Mouse (Mus musculus) stomach, embryonic 14.5 days (tissue): Measurements from ENCODE around the gene Tmem190. TPM values are rescaled to one million over a fixed set of nuclear protein-coding genes. Genes with fewer than 3 reads are reported as not detected.
"Not testable (repeated sequence)": the region's sequence is repeated elsewhere in the genome, so short reads cannot be mapped to it uniquely, and the experiment has no call there.

ENCODE experiments used
- ATAC-seq: fragments of 200-750 bp; cut with Nextera tagmentation; 2 replicates; pipeline ENCODE4 v1.8.0; 2017; ENCODE audit warnings: low read depth, moderate TSS enrichment; ENCODE audit not compliant: insufficient number of reproducible peaks, insufficient read depth, low FRiP score
- H3K27ac ChIP-seq: fragments of 300-500 bp; sonication (generic); 2 replicates; pipeline ENCODE4 v1.5.1; 2014; ENCODE audit warnings: mild to moderate bottlenecking, low read length, moderate library complexity, mixed read lengths
- H3K27me3 ChIP-seq: fragments of 300-500 bp; sonication (generic); 2 replicates; pipeline ENCODE4 v1.6.1; 2014; ENCODE audit warnings: low read length, control low read depth, mixed read lengths; ENCODE audit not compliant: control insufficient read depth, insufficient read depth
- H3K36me3 ChIP-seq: fragments of 300-500 bp; sonication (generic); 2 replicates; pipeline ENCODE4 v1.6.1; 2014; ENCODE audit warnings: mild to moderate bottlenecking, control low read depth, low read length, moderate library complexity, mixed read lengths; ENCODE audit not compliant: control insufficient read depth, insufficient read depth
- H3K4me1 ChIP-seq: fragments of 300-500 bp; sonication (generic); 2 replicates; pipeline ENCODE4 v1.6.1; 2014; ENCODE audit warnings: low read length, control low read depth, mixed read lengths; ENCODE audit not compliant: control insufficient read depth, insufficient read depth
- H3K4me2 ChIP-seq: fragments of 300-500 bp; sonication (generic); replicated peaks from 2 replicates; pipeline ENCODE4 v1.6.1; 2014; ENCODE audit warnings: low read depth, low read length, control low read depth
- H3K4me3 ChIP-seq: fragments of 300-500 bp; sonication (generic); 2 replicates; pipeline ENCODE4 v1.5.1; 2014; ENCODE audit warnings: low read depth, low read length, control low read depth
- H3K9ac ChIP-seq: fragments of 300-500 bp; sonication (generic); replicated peaks from 2 replicates; pipeline ENCODE4 v1.6.1; 2014; ENCODE audit warnings: low read depth, mild to moderate bottlenecking, control low read depth, low read length, moderate library complexity, mixed read lengths
- H3K9me3 ChIP-seq: fragments of 300-500 bp; sonication (generic); 2 replicates; pipeline ENCODE4 v1.6.1; 2016; ENCODE audit warnings: low read depth, low read length, control low read depth; ENCODE audit not compliant: control insufficient read depth
- WGBS: fragments of 180-500 bp; shearing (Covaris S2); extraction: QIAGEN DNeasy Blood & Tissue Kit; methylation state at CpG from one replicate; pipeline ENCODE4 v1.1.7; 2014; 5-methylcytosine and 5-hydroxymethylcytosine counted together
- polyA plus RNA-seq: library from polyadenylated mRNA; unstranded; fragments of >200 nt; fragmentation: Nextera tagmentation; extraction: Ambion mirVana; gene quantifications from 2 replicates; pipeline ENCODE4 v1.2.1, GENCODE M21; 2014

The Tmem190 gene
- polyA plus RNA-seq, 1 experiment from 2014 or later = 0.55 TPM

DNA sequence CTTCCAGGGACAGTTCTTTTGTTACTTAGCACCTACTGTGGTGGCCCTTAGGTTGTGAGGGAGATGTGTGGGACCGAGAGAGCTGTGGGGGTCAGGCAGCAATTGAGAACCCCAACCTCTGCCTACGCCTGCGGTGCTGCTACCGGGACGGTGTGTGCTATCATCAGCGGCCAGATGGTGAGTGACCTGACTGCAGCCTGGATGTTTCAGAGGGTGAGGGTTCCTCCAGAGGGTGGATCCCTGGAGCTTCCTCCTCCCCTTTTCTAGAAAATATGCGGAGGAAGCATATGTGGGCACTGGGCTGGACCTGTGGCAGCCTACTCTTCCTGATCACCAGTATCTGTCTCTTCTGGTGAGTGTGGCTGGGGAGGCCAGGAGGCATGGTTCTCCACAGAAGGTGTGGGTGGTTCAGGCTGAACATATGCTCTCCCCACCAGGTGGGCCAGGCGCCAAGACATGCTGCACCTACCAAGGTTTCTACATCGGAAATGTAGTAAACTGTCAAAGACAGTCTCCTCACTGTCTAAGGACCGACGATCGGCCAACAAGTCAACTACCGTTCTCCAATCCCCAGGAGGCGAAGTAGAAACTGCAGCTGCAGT is 1.0 kb downstream of the Tmem190 start:
- Histone ChIP-seq H3K27ac (no peak overlapping the region), H3K36me3 (no peaks in the 10 kb centered on the region), H3K9me3 (no peaks in the 10 kb centered on the region), H3K9ac (no peak overlapping the region), H3K4me2 (no peak overlapping the region), H3K4me1 (0 out of 2 replicates have a peak, but pooled peaks cover 15% of the 10 kb centered on the region), H3K27me3 (no peaks in the 10 kb centered on the region), H3K4me3 (no peak overlapping the region)
- WGBS = 77% methylated on average over 14 of the region's 14 CpGs
- ATAC-seq = no peak

DNA sequence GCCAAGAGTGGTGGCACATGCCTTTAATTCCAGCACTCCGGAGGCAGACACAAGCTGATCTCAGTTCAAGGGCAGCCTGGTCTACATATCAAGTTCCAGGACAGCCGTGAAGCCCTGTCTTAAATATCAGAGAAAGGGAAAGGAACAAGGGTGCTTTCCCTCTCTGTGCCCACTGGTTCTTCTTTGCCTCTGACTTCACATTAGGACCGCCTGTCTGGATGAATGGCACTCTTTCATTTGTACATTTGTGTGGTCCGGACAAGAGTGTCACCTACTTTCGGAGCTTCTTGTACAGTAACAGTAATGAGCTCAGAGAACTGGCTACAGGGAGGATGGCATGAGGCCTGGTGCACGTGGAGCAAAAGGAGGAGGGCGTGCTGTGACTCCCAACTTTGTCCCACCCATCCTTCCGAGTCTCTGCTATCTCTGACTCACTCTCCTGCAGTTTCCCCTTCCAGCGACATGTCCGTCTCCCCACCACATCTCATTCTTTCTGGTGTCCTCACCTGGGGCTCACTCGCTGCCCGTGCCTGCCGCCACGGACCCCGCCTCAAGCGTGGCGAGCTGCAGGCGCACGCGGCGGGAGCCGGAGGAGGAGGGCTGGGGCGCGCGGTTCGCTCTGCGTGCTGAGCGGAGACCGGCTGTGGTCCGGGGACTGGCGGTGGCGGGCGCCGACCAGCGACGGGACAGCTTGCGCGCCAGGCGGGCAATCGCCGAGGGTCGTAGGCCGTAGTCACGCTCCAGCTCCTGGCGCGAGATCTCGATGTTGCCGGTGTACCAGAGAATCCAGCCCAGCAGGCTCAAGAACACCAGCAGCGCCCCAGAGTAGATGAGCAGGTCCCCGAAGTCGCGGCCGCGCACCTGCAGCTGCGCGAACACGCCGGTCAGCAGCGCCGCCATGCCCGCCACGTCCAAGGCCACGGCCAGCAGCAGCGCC is 6.0 kb downstream of the Tmem190 start:
- no peaks in the 10 kb centered on the region for H3K9me3 ChIP-seq
- H3K36me3 ChIP-seq = peaks cover 2% of the 10 kb centered on the region
- H3K4me1 ChIP-seq = 0 out of 2 replicates have a peak, but pooled peaks cover 1% of the 10 kb centered on the region
- 3% methylated on average over 64 of the region's 64 CpGs for WGBS
- peak overlapping the region; percentile 76 for H3K9ac ChIP-seq
- H3K27me3 ChIP-seq = no peaks in the 10 kb centered on the region
- peak overlapping the region; percentile 68 for H3K4me2 ChIP-seq
- H3K4me3 ChIP-seq = peak overlapping the region; percentile 51
- peak overlapping the region; percentile 76 for H3K27ac ChIP-seq
- ATAC-seq = peak; percentile 53

DNA sequence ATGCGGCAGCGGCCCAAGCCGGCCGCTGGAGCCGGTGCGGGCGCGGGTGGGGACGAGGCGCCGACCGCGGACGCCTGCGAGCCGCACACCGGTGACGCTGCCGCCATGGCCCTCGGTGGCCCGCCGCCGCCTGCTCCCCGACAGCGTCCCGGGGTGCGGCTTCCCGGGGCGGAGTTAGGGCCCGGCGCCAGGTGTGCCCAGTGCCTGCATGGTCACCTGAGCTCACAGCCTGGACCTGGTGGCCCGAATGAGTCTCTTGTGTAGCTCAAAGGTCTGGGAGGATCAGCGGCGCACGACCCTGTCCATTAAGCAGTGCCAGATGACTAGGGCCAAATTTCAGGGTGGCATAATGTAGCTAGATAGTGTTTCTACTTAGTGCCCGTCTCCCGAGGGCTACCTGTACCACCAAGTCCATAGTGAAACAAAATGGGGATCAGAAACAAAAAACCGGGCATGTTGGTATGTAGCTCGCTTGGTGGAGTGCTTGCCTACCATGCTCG is 6.7 kb downstream of the Tmem190 start, which contains the start of gene Tmem238:
Tmem238 (minus strand) TSS at position 221 of the 500 bp plus-strand sequence.
- Histone ChIP-seq H3K27ac (peak within 1 kb of the TSS; percentile 76), H3K27me3 (no peaks in the 10 kb centered on the region), H3K4me1 (0 out of 2 replicates have a peak, but pooled peaks cover 6% of the 10 kb centered on the region), H3K36me3 (peaks cover 9% of the 10 kb centered on the region), H3K9ac (peak within 1 kb of the TSS; percentile 76), H3K4me2 (peak within 1 kb of the TSS; percentile 68), H3K9me3 (no peaks in the 10 kb centered on the region), H3K4me3 (peak within 1 kb of the TSS; percentile 51)
- peak; percentile 53; the same call in 1 of the 2 replicates for ATAC-seq
- 9% methylated on average over 40 of the region's 40 CpGs for WGBS

GRCm38 (mm10) chr7:4792278-4793212 is 9.8 kb downstream of the Tmem190 start, which contains the start of gene Rpl28:
TSS of gene Rpl28 (plus strand) at chr7:4792874.
- Histone ChIP-seq H3K4me1 (0 out of 2 replicates have a peak, but pooled peaks cover 10% of the 10 kb centered on the region), H3K4me2 (peak within 1 kb of the TSS; percentile 77), H3K9me3 (no peaks in the 10 kb centered on the region), H3K4me3 (peak within 1 kb of the TSS; percentile 89), H3K9ac (peak within 1 kb of the TSS; percentile 97), H3K27ac (peak within 1 kb of the TSS; percentile 84), H3K27me3 (no peaks in the 10 kb centered on the region), H3K36me3 (peaks cover 33% of the 10 kb centered on the region)
- ATAC-seq = peak; percentile 86
- 1% methylated on average over 54 of the region's 54 CpGs for WGBS

GRCm38 (mm10) chr7:4793248-4793647 is 10.5 kb downstream of the Tmem190 start:
- Histone ChIP-seq H3K36me3 (peaks cover 36% of the 10 kb centered on the region), H3K27ac (peak overlapping the region; percentile 84), H3K4me3 (peak overlapping the region; percentile 89), H3K9ac (peak overlapping the region; percentile 97), H3K4me2 (peak overlapping the region; percentile 77)
- 0 out of 2 replicates have a peak, but pooled peaks have one; percentile 0 for ATAC-seq
- H3K4me1 ChIP-seq, H3K27me3 ChIP-seq, H3K9me3 ChIP-seq: not testable (repeated sequence)
- 1% methylated on average over 31 of the region's 31 CpGs for WGBS

DNA sequence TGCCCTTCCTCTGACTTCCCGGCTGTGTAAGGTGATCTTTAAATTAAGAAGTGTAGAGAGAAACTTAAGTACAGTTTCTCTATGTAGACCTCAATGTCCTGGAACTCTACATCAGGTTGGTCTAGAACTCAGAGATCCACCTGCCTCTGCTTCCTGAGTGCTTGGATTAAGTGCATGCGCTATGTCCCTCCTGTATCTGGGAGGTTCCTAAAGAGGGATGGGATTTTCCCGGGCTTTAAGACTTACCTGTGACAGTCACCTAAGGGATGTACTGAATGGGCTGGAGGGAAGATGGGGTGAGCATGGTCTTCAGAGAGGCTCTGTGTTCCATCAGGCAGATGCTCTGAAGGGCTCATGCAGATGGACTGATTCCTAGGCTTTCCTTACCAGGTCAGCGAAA is 10.9 kb downstream of the Tmem190 start:
- H3K27ac ChIP-seq = peak overlapping the region; percentile 44; the same call in 1 of the 2 replicates
- no peaks in the 10 kb centered on the region for H3K27me3 ChIP-seq
- no peaks in the 10 kb centered on the region for H3K9me3 ChIP-seq
- H3K4me2 ChIP-seq = peak overlapping the region; percentile 77
- H3K4me3 ChIP-seq = peak overlapping the region; percentile 89
- 0 out of 2 replicates have a peak, but pooled peaks cover 10% of the 10 kb centered on the region for H3K4me1 ChIP-seq
- H3K9ac ChIP-seq = peak overlapping the region; percentile 97
- ATAC-seq = no peak
- H3K36me3 ChIP-seq = peaks cover 36% of the 10 kb centered on the region
- WGBS = 34% methylated on average over 4 of the region's 4 CpGs

DNA sequence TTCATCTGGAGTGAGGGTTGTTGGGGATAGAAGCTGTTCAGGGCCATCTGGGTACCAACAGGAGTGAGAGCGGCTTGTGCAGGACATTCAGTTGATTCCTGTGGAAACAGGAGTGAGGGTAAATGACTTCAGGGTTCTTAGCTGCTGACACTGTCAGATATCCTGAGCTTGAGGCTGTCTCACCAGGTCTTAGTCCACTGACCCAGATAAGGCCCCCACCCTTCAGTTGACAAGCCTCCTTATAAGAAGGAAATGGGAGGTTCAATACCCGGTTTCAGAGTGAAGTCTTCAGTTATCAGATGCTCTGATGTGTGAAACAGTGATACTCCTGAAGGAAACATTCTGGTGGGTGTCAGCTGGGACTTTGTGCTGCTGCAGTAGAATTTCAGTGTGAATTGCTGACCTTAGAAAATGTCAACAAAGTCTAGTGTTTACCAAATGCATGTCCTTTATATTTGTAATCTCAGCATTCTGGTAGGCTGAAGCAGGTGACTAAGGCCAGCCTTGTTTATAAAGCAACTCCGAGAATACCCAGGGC is 12.0 kb downstream of the Tmem190 start:
- 74% methylated on average over 3 of the region's 3 CpGs for WGBS
- H3K4me3 ChIP-seq = 0 out of 2 replicates have a peak overlapping the region, but pooled peaks have one; percentile 89

More for the DNA sequence above, 12.0 kb downstream of the Tmem190 start:
- Histone ChIP-seq H3K4me1 (0 out of 2 replicates have a peak, but pooled peaks cover 10% of the 10 kb centered on the region), H3K9me3 (no peaks in the 10 kb centered on the region), H3K27me3 (no peaks in the 10 kb centered on the region), H3K4me2 (no peak overlapping the region), H3K27ac (no peak overlapping the region), H3K36me3 (peaks cover 36% of the 10 kb centered on the region), H3K9ac (no peak overlapping the region)
- no peak for ATAC-seq
